ENCODE assay signal across 32 mouse cellular contexts in the genomic region with DNA sequence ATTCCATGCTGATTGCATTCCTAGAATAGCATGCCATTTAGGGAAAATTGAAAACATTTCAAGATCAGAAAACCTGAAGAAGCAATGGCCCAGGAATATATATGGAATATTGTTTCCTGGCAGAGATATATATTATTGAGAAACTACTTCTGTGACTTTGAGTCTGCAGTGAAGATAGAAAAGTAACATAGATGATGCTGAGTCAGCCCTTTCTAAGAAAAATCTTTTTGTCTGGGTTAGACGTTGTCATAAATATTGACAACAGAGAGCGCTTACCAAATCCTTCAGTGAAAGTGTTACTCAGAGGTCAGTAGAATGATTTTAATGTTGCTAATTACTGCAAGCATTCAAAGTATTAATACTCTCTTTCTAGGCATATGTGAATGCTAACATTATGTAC.
"Had no signal": no experiment of that assay in that cellular context is flagged by ENCODE, and none has a peak within 500 bp of the region (broad histone marks: within the 10 kb centered on the region; RNA-seq: fewer than 3 reads in every experiment).

No protein-coding gene starts in this region.

- DNase-seq: heart, postnatal 10 days; heart, postnatal 14 days; heart, postnatal 36 days; heart, postnatal 4 days; kidney, adult 11 months; kidney, adult 18-20 months; kidney, adult 2 months; kidney, adult 8-10 months; kidney, adult 9 months; kidney, postnatal 10 days; kidney, postnatal 14 days; kidney, postnatal 36 days; kidney, postnatal 4 days; layer of hippocampus, adult 9-11 months; layer of hippocampus, postnatal 36 days had no signal

- ATAC-seq: hindbrain, embryonic 16.5 days; hindbrain, postnatal 0 days; inflammation-experienced regulatory T-cells, adult 6 months; intestine, embryonic 15.5 days; intestine, embryonic 16.5 days; intestine, postnatal 0 days had no signal

- H3K9ac ChIP-seq: heart, embryonic 12.5 days; heart, embryonic 13.5 days; heart, embryonic 15.5 days; hindbrain, embryonic 12.5 days; hindbrain, embryonic 15.5 days; intestine, embryonic 15.5 days; kidney, embryonic 15.5 days had no signal

- H3K9me3 ChIP-seq: heart, embryonic 12.5 days; heart, embryonic 13.5 days; heart, embryonic 15.5 days; hindbrain, embryonic 10.5 days; hindbrain, embryonic 12.5 days; hindbrain, embryonic 15.5 days; intestine, embryonic 15.5 days; kidney, embryonic 15.5 days had no signal

- H3K27ac ChIP-seq: heart, embryonic 13.5 days; heart, embryonic 15.5 days; hindbrain, embryonic 10.5 days; hindbrain, embryonic 12.5 days; hindbrain, embryonic 15.5 days; hindbrain, postnatal 0 days; intestine, embryonic 15.5 days; kidney, embryonic 15.5 days; kidney, postnatal 0 days; layer of hippocampus, adult 2 months; left cerebral cortex, adult 2 months had no signal

- H3K4me1 ChIP-seq: heart, embryonic 12.5 days; heart, embryonic 13.5 days; heart, embryonic 15.5 days; hindbrain, embryonic 10.5 days; hindbrain, embryonic 12.5 days; hindbrain, embryonic 15.5 days; intestine, embryonic 15.5 days; kidney, embryonic 15.5 days had no signal

- H3K4me2 ChIP-seq: heart, embryonic 11.5 days; heart, embryonic 12.5 days; heart, embryonic 13.5 days; heart, embryonic 15.5 days; hindbrain, embryonic 12.5 days; hindbrain, embryonic 15.5 days; intestine, embryonic 15.5 days; kidney, embryonic 15.5 days had no signal

- H3K4me3 ChIP-seq: heart, embryonic 12.5 days; heart, embryonic 13.5 days; heart, embryonic 15.5 days; hindbrain, embryonic 10.5 days; hindbrain, embryonic 12.5 days; hindbrain, embryonic 15.5 days; intestine, embryonic 15.5 days; kidney, embryonic 15.5 days; layer of hippocampus, adult 2 months; left cerebral cortex, adult 2 months had no signal

- H3K36me3 ChIP-seq: heart, embryonic 12.5 days; heart, embryonic 13.5 days; heart, embryonic 15.5 days; hindbrain, embryonic 10.5 days; hindbrain, embryonic 12.5 days; hindbrain, embryonic 15.5 days; intestine, embryonic 15.5 days; kidney, embryonic 15.5 days had no signal

- H3K27me3 ChIP-seq: heart, embryonic 12.5 days; heart, embryonic 13.5 days; heart, embryonic 15.5 days; hindbrain, embryonic 12.5 days; hindbrain, embryonic 15.5 days; intestine, embryonic 15.5 days; kidney, embryonic 15.5 days had no signal
